Mouse (Mus musculus) heart, embryonic 12.5 days (tissue): ENCODE measurements around the gene AC109138.7. TPM values are rescaled to one million over a fixed set of nuclear protein-coding genes. Genes with fewer than 3 reads are reported as not detected.

Experiments used
- ATAC-seq: fragments of 200-750 bp; cut with Nextera tagmentation; 2 replicates; pipeline ENCODE4 v1.8.0; 2017; ENCODE audit warnings: moderate TSS enrichment, moderate library complexity; ENCODE audit not compliant: insufficient number of reproducible peaks, low FRiP score
- H3K27ac ChIP-seq: fragments of 300-500 bp; sonication (generic); 2 replicates; pipeline ENCODE4 v1.5.1; 2016; ENCODE audit warnings: mild to moderate bottlenecking, moderate library complexity; ENCODE audit not compliant: poor library complexity, severe bottlenecking
- H3K27me3 ChIP-seq: fragments of 300-500 bp; sonication (generic); replicated peaks from 2 replicates; pipeline ENCODE4 v1.6.1; 2016; ENCODE audit warnings: mild to moderate bottlenecking, moderate library complexity
- H3K36me3 ChIP-seq: fragments of 300-500 bp; sonication (generic); 2 replicates; pipeline ENCODE4 v1.6.1; 2016; ENCODE audit warnings: mild to moderate bottlenecking, moderate library complexity
- H3K4me1 ChIP-seq: fragments of 300-500 bp; sonication (generic); replicated peaks from 2 replicates; pipeline ENCODE4 v1.6.1; 2016; ENCODE audit warnings: mild to moderate bottlenecking
- H3K4me2 ChIP-seq: fragments of 300-500 bp; sonication (generic); 2 replicates; pipeline ENCODE4 v1.6.1; 2016; ENCODE audit warnings: mild to moderate bottlenecking, moderate library complexity
- H3K4me3 ChIP-seq: fragments of 300-500 bp; sonication (generic); 2 replicates; pipeline ENCODE4 v1.5.1; 2016; ENCODE audit warnings: mild to moderate bottlenecking
- H3K9ac ChIP-seq: fragments of 300-500 bp; sonication (generic); 2 replicates; pipeline ENCODE4 v1.6.1; 2016; ENCODE audit warnings: mild to moderate bottlenecking, moderate library complexity
- H3K9me3 ChIP-seq: fragments of 300-500 bp; sonication (generic); replicated peaks from 2 replicates; pipeline ENCODE4 v1.6.1; 2016; ENCODE audit warnings: mild to moderate bottlenecking, moderate library complexity
- WGBS: fragments of 180-500 bp; shearing (Covaris S2); methylation state at CpG from one replicate; pipeline ENCODE4 v1.1.7; 2016; 5-methylcytosine and 5-hydroxymethylcytosine counted together
- polyA plus RNA-seq: library from polyadenylated mRNA; unstranded; fragments of >200 nt; fragmentation: Nextera tagmentation; extraction: Ambion mirVana; gene quantifications from 2 replicates; pipeline ENCODE4 v1.2.1, GENCODE M21; 2016

The AC109138.7 gene
- polyA plus RNA-seq, result not detected in 2 replicates

- H3K27ac ChIP-seq, result peak within 1 kb of the TSS; percentile 9
- WGBS, result under 1% methylated on average over 49 of the region's 49 CpGs
- peak within 1 kb of the TSS; percentile 67 for H3K4me3 ChIP-seq
- H3K27me3 ChIP-seq, result peaks cover 62% of the 10 kb centered on the region
- no peaks in the 10 kb centered on the region for H3K9me3 ChIP-seq
- ATAC-seq, result peak; percentile 43
- no peaks in the 10 kb centered on the region for H3K36me3 ChIP-seq
- H3K4me1 ChIP-seq, result peaks cover 51% of the 10 kb centered on the region
- peak within 1 kb of the TSS; percentile 81 for H3K9ac ChIP-seq
- H3K4me2 ChIP-seq, result peak within 1 kb of the TSS; percentile 91
These were observed at the start of gene AC109138.7, which contains the start of gene Clcf1 for GRCm38 (mm10) chr19:4214071-4214770. Gene AC109138.7 (plus strand): TSS chr19:4214357. Gene Clcf1 (plus strand): TSS chr19:4214238.

DNA sequence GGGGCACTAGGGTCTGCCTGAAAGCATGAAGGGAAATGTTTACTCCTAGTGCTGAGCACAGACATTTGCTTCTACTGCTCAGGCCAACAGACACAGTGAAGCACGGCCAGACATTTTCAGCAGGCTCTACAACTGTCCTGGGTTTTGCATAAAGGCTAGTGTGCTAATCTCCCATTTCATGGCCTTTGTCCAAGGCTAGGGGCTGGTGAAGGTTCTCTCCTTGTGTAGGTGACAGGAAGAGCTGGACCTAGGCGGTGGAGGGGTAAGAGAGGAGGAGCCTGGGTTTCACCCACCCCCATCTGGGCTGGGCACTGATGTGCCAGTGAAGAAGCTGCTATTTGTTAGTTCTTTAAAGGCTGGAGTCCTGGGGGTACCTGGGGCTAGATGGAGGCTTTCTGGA lies 49.4 kb upstream of the AC109138.7 start:
- 73% methylated on average over 2 of the region's 2 CpGs for WGBS
- ATAC-seq, result no peak
- Histone ChIP-seq H3K9me3 (no peaks in the 10 kb centered on the region), H3K9ac (0 out of 2 replicates have a peak overlapping the region, but pooled peaks have one; percentile 2), H3K4me1 (peaks cover 25% of the 10 kb centered on the region), H3K4me2 (no peak overlapping the region), H3K36me3 (peaks cover 20% of the 10 kb centered on the region), H3K27me3 (no peaks in the 10 kb centered on the region), H3K4me3 (no peak overlapping the region), H3K27ac (no peak overlapping the region)

DNA sequence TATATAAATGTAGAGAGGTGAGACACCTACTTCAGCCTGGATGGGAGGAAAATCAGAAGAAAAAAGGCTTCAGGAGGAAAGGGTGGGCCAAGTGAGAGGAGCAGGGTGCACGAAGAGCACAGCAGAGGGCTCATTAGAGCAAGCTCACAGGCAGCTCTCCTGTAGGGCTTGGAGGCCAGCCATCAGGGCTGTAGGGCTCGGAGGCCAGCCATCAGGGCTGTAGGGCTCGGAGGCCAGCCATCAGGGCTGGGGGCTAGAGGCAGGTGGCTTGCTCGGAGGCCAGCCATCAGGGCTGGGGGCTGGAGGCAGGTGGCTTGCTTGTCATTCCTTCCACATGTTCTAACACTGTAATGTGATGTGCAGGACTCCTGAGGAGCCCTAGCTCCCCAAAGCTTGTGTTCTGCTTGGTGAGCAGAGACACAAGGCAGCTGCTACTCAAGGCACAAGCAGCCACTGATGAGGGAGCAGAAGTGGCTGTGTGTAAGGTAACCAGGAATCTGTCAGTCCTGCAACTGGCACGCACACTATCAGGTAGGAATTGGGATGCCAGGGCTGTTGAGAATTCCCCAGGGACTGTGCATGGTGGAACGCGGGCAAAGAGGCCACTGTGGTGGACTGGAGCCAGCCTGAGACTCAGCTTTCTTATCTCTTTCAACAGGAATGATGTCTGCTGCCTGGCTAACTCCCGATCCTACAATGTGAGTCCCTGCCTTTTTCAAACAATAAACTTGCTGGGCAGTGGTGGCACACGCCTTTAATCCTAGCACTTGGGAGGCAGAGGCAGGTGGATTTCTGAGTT lies 47.3 kb upstream of the AC109138.7 start:
- Histone ChIP-seq H3K4me3 (no peak overlapping the region), H3K4me2 (no peak overlapping the region), H3K36me3 (0 out of 2 replicates have a peak, but pooled peaks cover 2% of the 10 kb centered on the region), H3K9ac (peak overlapping the region; percentile 1; the same call in 1 of the 2 replicates), H3K4me1 (peaks cover 40% of the 10 kb centered on the region), H3K27ac (peak overlapping the region; percentile 50), H3K27me3 (no peaks in the 10 kb centered on the region), H3K9me3 (no peaks in the 10 kb centered on the region)
- no peak for ATAC-seq
- 47% methylated on average over 9 of the region's 9 CpGs for WGBS

DNA sequence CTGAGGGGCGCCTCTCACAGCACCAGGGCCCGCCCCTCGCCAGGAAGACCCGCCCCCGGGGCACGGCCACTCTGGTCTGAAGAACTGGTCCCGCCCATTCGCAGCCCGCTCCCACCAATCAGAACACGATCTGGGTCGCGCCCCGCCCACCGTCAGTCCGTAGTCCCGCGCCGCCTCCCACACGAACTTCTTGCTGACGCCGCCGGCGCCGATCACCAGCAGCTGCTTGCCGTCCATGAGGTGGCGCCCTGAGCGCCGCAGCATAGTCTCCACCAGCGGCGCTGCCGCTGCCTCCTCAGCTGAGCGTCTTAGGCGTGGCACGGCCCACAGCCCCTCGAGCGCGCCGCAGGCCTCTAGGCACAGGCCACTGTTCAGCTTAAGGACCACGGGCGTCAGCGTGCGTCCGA lies 44.8 kb upstream of the AC109138.7 start:
- Histone ChIP-seq H3K4me1 (peaks cover 36% of the 10 kb centered on the region), H3K4me3 (peak overlapping the region; percentile 48), H3K9me3 (no peaks in the 10 kb centered on the region), H3K27me3 (no peaks in the 10 kb centered on the region), H3K27ac (peak overlapping the region; percentile 80), H3K36me3 (no peaks in the 10 kb centered on the region), H3K9ac (peak overlapping the region; percentile 86), H3K4me2 (peak overlapping the region; percentile 83)
- WGBS, result under 1% methylated on average over 43 of the region's 43 CpGs
- peak; percentile 96 for ATAC-seq

DNA sequence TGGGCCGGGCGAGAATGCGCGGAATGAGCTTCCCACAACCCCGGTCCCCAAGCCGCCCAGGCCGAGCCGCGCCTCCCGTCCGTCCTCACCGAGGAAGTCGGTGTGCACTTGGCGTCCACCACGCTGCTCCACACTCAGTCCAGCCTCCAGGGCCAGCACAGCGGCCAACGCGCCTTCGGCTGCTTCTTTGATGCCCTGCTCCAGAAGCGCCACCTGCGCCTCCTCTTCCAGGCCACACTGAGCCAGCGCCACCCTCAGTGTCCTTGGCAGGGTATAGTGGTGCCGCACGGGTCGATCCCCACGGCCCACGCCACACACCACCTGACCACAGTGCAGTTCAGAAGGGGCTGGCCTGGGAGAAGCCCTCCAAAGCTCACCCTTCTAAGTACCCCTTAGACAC lies 44.3 kb upstream of the AC109138.7 start:
- no peaks in the 10 kb centered on the region for H3K27me3 ChIP-seq
- peak overlapping the region; percentile 80 for H3K27ac ChIP-seq
- peak overlapping the region; percentile 83 for H3K4me2 ChIP-seq
- peak overlapping the region; percentile 86 for H3K9ac ChIP-seq
- H3K9me3 ChIP-seq, result no peaks in the 10 kb centered on the region
- no peaks in the 10 kb centered on the region for H3K36me3 ChIP-seq
- H3K4me1 ChIP-seq, result peaks cover 36% of the 10 kb centered on the region
- ATAC-seq, result peak; percentile 45
- WGBS, result 9% methylated on average over 27 of the region's 27 CpGs
- H3K4me3 ChIP-seq, result peak overlapping the region; percentile 48

DNA sequence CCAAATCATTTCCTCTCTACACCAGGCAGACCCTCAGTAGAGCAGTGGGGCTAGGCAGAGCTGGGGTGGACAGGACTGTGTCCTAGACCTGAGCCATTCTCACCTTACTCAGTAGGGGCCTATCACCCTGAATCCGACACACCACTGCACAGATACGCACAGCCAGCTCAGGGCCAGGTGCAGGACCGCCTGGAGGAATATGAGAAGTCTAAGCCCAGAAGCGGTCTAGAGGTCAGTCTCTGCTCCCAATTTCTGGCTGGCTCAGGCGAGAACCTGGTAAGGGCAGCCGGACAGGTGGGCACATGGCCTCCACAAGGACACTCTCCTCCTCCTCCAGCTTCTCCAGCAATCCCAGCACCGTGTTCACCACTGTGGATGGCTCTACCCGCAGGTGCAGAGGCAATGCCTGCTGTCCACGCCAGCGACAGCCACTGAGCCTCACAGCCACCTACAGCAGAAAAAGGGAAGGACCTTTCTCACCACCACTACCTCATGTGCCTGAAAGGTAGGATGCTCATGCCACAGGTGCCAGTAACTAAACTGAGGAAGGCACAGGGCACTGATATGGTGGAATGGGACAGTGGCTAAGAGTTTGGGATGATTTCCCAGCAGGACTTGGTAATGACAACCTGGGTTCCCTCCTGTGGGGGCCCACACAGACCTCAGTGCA lies 43.3 kb upstream of the AC109138.7 start:
- H3K27me3 ChIP-seq, result no peaks in the 10 kb centered on the region
- H3K9ac ChIP-seq, result peak overlapping the region; percentile 28; the same call in 1 of the 2 replicates
- H3K4me2 ChIP-seq, result peak overlapping the region; percentile 0; the same call in 1 of the 2 replicates
- H3K4me3 ChIP-seq, result no peak overlapping the region
- no peak for ATAC-seq
- H3K27ac ChIP-seq, result no peak overlapping the region
- 85% methylated on average over 10 of the region's 10 CpGs for WGBS
- H3K36me3 ChIP-seq, result no peaks in the 10 kb centered on the region
- H3K4me1 ChIP-seq, result peaks cover 46% of the 10 kb centered on the region
- H3K9me3 ChIP-seq, result no peaks in the 10 kb centered on the region

DNA sequence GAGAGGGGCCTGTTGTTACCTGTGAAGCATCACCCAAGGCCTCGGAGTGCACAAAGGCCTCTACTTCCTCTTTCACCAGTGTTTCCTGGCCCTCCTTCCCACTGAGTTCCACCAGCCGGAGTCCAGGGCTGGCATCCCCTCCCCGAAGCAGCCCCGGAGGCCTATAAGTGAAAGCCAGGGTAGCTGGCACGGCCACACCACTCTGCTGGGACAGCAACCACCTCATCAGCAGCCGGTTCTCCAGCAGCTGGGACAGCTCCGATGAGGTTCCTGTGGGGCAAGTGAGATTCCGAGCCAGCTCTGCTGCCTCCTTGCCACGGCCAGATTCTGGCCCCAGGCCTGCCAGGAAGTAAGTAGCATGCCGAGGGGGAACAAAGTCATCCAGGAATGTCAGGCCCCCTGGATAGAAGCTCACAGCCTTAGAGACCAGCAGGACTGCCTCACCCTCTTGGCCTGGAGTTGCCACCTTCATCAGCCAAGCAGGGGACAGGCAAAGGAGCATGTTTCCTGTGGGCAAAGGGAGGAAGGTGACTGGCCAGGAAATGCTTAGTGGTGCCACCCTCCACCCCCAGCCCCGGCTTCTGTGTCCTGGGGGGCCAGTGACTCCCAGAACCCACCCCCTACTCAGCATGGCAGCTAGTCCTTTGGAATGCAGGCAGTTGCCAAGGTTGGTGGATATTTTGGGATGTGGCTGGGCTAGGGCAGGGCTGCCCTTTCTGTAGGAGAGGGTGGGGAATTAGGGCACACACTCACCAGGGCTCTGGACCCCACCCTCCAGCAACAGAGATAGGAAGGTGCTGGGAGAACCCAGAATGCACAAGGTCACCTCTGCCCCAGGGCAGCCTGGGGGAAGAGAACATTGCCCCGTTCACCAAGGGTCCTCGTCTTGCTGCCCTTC lies 42.5 kb upstream of the AC109138.7 start:
- no peaks in the 10 kb centered on the region; the same call in 1 of the 2 replicates for H3K27me3 ChIP-seq
- H3K36me3 ChIP-seq, result no peaks in the 10 kb centered on the region
- WGBS, result 52% methylated on average over 13 of the region's 13 CpGs
- H3K27ac ChIP-seq, result peak overlapping the region; percentile 45
- no peak for ATAC-seq
- H3K9ac ChIP-seq, result peak overlapping the region; percentile 28; the same call in 1 of the 2 replicates
- no peaks in the 10 kb centered on the region for H3K9me3 ChIP-seq
- H3K4me1 ChIP-seq, result peaks cover 44% of the 10 kb centered on the region
- no peak overlapping the region for H3K4me3 ChIP-seq
- peak overlapping the region; percentile 0 for H3K4me2 ChIP-seq

DNA sequence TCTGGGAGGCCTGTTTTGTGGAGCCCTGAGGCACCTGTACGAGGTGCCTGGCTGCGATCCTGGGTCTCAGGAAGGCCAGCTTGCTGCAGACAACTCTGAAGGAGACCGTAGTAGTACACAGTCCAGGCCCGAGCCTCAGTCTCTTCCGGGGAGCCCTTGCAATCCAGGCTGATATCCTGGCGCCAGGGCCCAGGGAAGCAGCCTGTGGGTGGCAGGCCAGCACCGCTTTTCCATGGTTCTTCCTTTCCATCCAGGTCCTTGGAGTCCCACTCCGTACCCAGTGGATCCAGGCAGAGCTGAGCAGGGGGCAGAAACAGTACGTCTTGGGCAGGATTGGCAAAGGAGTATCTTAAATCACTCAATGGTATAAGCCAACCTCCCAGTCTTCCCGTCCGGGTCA lies 41.2 kb upstream of the AC109138.7 start:
- no peak for ATAC-seq
- Histone ChIP-seq H3K9me3 (no peaks in the 10 kb centered on the region), H3K27ac (no peak overlapping the region), H3K4me1 (peaks cover 37% of the 10 kb centered on the region), H3K27me3 (no peaks in the 10 kb centered on the region; the same call in 1 of the 2 replicates), H3K4me3 (no peak overlapping the region), H3K36me3 (no peaks in the 10 kb centered on the region), H3K4me2 (no peak overlapping the region), H3K9ac (peak overlapping the region; percentile 42; the same call in 1 of the 2 replicates)
- 64% methylated on average over 11 of the region's 11 CpGs for WGBS

DNA sequence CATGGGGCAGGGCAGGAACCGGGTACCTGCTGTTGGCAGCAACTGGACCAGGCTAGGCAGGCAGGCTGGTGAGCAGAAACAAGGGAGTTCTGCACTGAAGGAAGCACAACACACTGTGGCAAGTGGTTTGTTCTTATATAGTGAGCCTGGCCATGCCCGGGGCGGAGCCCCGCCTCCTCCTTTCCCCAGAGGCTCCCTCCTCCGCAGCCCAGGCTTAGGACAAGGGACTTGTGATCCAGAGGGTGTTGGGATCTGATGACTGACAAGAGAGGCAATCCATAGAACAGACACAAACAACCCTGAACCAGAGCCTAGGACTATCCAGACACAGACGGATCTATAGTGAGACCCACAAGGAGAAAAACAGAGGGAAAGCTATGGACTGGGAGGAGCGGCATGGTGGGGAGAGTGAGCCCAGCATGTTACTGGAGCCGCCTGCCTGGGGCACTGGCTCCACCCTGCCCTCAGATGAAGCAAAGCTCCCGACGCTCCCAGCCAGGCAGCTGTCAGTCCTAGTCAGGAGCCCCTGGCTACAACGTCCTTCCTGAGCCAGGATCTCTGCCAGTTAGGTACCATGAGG lies 38.7 kb upstream of the AC109138.7 start, which contains the start of gene Carns1:
TSS of gene Carns1 (minus strand) at position 112 of the 580 bp plus-strand sequence.
- no peaks in the 10 kb centered on the region for H3K9me3 ChIP-seq
- WGBS, result 3% methylated on average over 11 of the region's 11 CpGs
- peaks cover 30% of the 10 kb centered on the region for H3K4me1 ChIP-seq
- H3K4me3 ChIP-seq, result peak within 1 kb of the TSS; percentile 14
- peaks cover 2% of the 10 kb centered on the region; the same call in 1 of the 2 replicates for H3K27me3 ChIP-seq
- ATAC-seq, result peak; percentile 40; the same call in 1 of the 2 replicates
- H3K4me2 ChIP-seq, result peak within 1 kb of the TSS; percentile 60
- H3K9ac ChIP-seq, result peak within 1 kb of the TSS; percentile 34
- no peaks in the 10 kb centered on the region for H3K36me3 ChIP-seq
- no peak within 1 kb of the TSS for H3K27ac ChIP-seq

GRCm38 (mm10) chr19:4180411-4180810 lies 33.7 kb upstream of the AC109138.7 start:
- Histone ChIP-seq H3K9ac (no peak overlapping the region), H3K4me3 (no peak overlapping the region), H3K36me3 (no peaks in the 10 kb centered on the region), H3K9me3 (no peaks in the 10 kb centered on the region), H3K27me3 (peaks cover 2% of the 10 kb centered on the region; the same call in 1 of the 2 replicates), H3K4me1 (peaks cover 17% of the 10 kb centered on the region), H3K4me2 (no peak overlapping the region), H3K27ac (no peak overlapping the region)
- no peak for ATAC-seq
- 76% methylated on average over 7 of the region's 7 CpGs for WGBS
